In the genomic region with DNA sequence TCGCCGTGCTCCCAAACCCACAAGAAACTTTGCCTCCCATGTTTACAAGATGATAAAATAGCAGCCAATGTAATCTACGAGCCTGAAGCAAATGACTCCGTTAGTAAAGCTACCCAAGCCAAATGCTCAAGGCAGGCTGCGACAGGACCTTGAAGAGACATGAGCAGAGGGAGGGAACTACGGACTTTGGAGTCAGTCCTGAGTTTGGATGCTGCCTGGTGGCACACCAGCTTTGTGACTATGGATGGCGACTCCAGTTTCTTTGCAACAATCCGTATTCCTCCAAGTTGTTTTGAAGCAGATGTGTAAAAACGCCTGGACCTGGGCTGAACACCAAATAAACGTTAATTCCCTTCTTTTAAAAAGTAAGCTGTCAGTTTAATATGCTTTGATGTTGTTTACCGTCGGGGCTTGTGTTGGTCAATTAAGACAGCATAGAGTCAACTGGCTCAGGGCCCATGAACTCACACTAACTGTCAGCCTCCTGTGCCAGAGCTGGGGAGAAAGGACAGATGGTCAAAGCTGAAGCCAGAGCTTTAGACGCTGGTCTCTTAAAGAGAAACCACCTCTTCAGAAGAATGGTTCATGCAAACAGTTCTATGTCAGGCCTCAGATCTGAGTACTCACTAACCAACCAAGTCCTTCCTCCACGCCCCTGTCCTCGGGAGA, we compare ENCODE assay signal across 13 mouse cellular contexts.
DNase-seq lines count a peak whose midpoint lies in the region; ATAC-seq lines count a peak whose summit lies in the region.
"Had no signal": no experiment of that assay in that cellular context is flagged by ENCODE, and none has a peak within 500 bp of the region (broad histone marks: within the 10 kb centered on the region; RNA-seq: fewer than 3 reads in every experiment).

No protein-coding gene starts in this region.

- DNase-seq in gastrocnemius, postnatal 10 days: peak; percentile 16
- DNase-seq in gastrocnemius, postnatal 25 days: no peak
- DNase-seq in midbrain, embryonic 11.5 days (ENCODE audit: low spot score, missing footprints): peak; percentile 51
- DNase-seq in cerebellum, adult 9-10 months: peak; percentile 92
- DNase-seq in lung, postnatal 25 days (ENCODE audit: low spot score): peak; percentile 44
- no peak for DNase-seq in right cerebral cortex, adult 2 months (ENCODE audit: low spot score in 2 of 2)
- DNase-seq in thymus, postnatal 14 days: no peak
- DNase-seq: adrenal gland, postnatal 14 days; kidney, adult 2 months; right cerebral cortex, postnatal 4 days had no signal

- no peaks in the 10 kb centered on the region for H3K27me3 ChIP-seq in midbrain, embryonic 11.5 days (ENCODE audit: control insufficient read depth, insufficient read depth, low read length)
- no peaks in the 10 kb centered on the region for H3K27me3 ChIP-seq in midbrain, embryonic 15.5 days (replicated peaks)
- H3K27me3 ChIP-seq: midbrain, embryonic 12.5 days had no signal

- no peak overlapping the region for H3K4me2 ChIP-seq in midbrain, embryonic 11.5 days
- no peak overlapping the region for H3K4me2 ChIP-seq in midbrain, embryonic 15.5 days
- H3K4me2 ChIP-seq: midbrain, embryonic 12.5 days had no signal

- no peak overlapping the region for H3K4me3 ChIP-seq in midbrain, embryonic 11.5 days (ENCODE audit: low read depth, low read length)
- H3K4me3 ChIP-seq in midbrain, embryonic 15.5 days: no peak overlapping the region
- H3K4me3 ChIP-seq: embryonic facial prominence, embryonic 10.5 days; midbrain, embryonic 12.5 days had no signal

- ATAC-seq in midbrain, embryonic 11.5 days (ENCODE audit: low FRiP score): no peak
- ATAC-seq in midbrain, embryonic 15.5 days (replicated peaks): no peak

- no peak overlapping the region for H3K9ac ChIP-seq in midbrain, embryonic 11.5 days (ENCODE audit: low read length)
- no peak overlapping the region for H3K9ac ChIP-seq in midbrain, embryonic 15.5 days
- H3K9ac ChIP-seq: midbrain, embryonic 12.5 days had no signal

- WGBS in midbrain, embryonic 11.5 days: 88% methylated on average over 15 of the region's 15 CpGs
- WGBS in midbrain, embryonic 15.5 days: 82% methylated on average over 15 of the region's 15 CpGs

- no peaks in the 10 kb centered on the region for H3K4me1 ChIP-seq in midbrain, embryonic 11.5 days (ENCODE audit: control insufficient read depth, insufficient read depth, low read length)
- H3K4me1 ChIP-seq in midbrain, embryonic 15.5 days: no peaks in the 10 kb centered on the region
- H3K4me1 ChIP-seq: embryonic facial prominence, embryonic 10.5 days; midbrain, embryonic 12.5 days had no signal

- no peaks in the 10 kb centered on the region for H3K36me3 ChIP-seq in midbrain, embryonic 11.5 days (ENCODE audit: control insufficient read depth, insufficient read depth, low read length)
- H3K36me3 ChIP-seq in midbrain, embryonic 15.5 days (replicated peaks): no peaks in the 10 kb centered on the region
- H3K36me3 ChIP-seq: embryonic facial prominence, embryonic 10.5 days; midbrain, embryonic 12.5 days had no signal

- no peak overlapping the region for H3K27ac ChIP-seq in midbrain, embryonic 11.5 days (ENCODE audit: low read depth, low read length)
- H3K27ac ChIP-seq in midbrain, embryonic 15.5 days: no peak overlapping the region
- H3K27ac ChIP-seq: embryonic facial prominence, embryonic 10.5 days; midbrain, embryonic 12.5 days had no signal

- no peaks in the 10 kb centered on the region for H3K9me3 ChIP-seq in midbrain, embryonic 11.5 days (ENCODE audit: control insufficient read depth, low read length)
- H3K9me3 ChIP-seq in midbrain, embryonic 15.5 days: no peaks in the 10 kb centered on the region
- H3K9me3 ChIP-seq: embryonic facial prominence, embryonic 10.5 days; midbrain, embryonic 12.5 days had no signal

Comparison
In these comparisons a context has a peak if more than half of its experiments do, and no peak if none do; other contexts are left out.
1. DNase-seq: peak in gastrocnemius, postnatal 10 days (single experiment), midbrain, embryonic 11.5 days (single experiment), cerebellum, adult 9-10 months (single experiment) and lung, postnatal 25 days (single experiment); none in gastrocnemius, postnatal 25 days (single experiment), right cerebral cortex, adult 2 months (0 of 2) and thymus, postnatal 14 days (single experiment).